Mouse (Mus musculus) liver, embryonic 16.5 days (tissue): ENCODE measurements around the gene Cntd1. TPM values are rescaled to one million over a fixed set of nuclear protein-coding genes. Genes with fewer than 3 reads are reported as not detected.

ENCODE experiments used
- ATAC-seq: fragments of 200-750 bp; cut with Nextera tagmentation; 2 replicates; pipeline ENCODE4 v1.8.0; 2017; ENCODE audit warnings: low read depth, mild to moderate bottlenecking, moderate number of reproducible peaks, moderate library complexity
- H3K27ac ChIP-seq: fragments of 300-500 bp; sonication (generic); 2 replicates; pipeline ENCODE4 v1.5.1; 2014; ENCODE audit warnings: mild to moderate bottlenecking, low read length
- H3K27me3 ChIP-seq: fragments of 300-500 bp; sonication (generic); 2 replicates; pipeline ENCODE4 v1.6.1; 2014; ENCODE audit warnings: low read depth, low read length, mixed read lengths; ENCODE audit not compliant: control insufficient read depth, insufficient read depth
- H3K36me3 ChIP-seq: fragments of 300-500 bp; sonication (generic); 2 replicates; pipeline ENCODE4 v1.6.1; 2014; ENCODE audit warnings: mild to moderate bottlenecking; ENCODE audit not compliant: control insufficient read depth, insufficient read depth
- H3K4me1 ChIP-seq: fragments of 300-500 bp; sonication (generic); 2 replicates; pipeline ENCODE4 v1.6.1; 2014; ENCODE audit warnings: low read depth, low read length, mixed read lengths; ENCODE audit not compliant: control insufficient read depth
- H3K4me2 ChIP-seq: fragments of 300-500 bp; sonication (generic); 2 replicates; pipeline ENCODE4 v1.6.1; 2014; ENCODE audit warnings: low read depth, low read length, mixed read lengths
- H3K4me3 ChIP-seq: fragments of 300-500 bp; sonication (generic); 2 replicates; pipeline ENCODE4 v1.5.1; 2014; ENCODE audit warnings: low read depth, mild to moderate bottlenecking, low read length
- H3K9ac ChIP-seq: fragments of 300-500 bp; sonication (generic); 2 replicates; pipeline ENCODE4 v1.6.1; 2014; ENCODE audit warnings: low read depth, low read length
- H3K9me3 ChIP-seq: fragments of 300-500 bp; sonication (generic); replicated peaks from 2 replicates; pipeline ENCODE4 v1.6.1; 2016; ENCODE audit warnings: low read length; ENCODE audit not compliant: control insufficient read depth
- WGBS: fragments of 180-500 bp; shearing (Covaris S2); extraction: QIAGEN DNeasy Blood & Tissue Kit; methylation state at CpG from one replicate; pipeline ENCODE4 v1.1.7; 2014; ENCODE audit not compliant: insufficient replicate concordance; 5-methylcytosine and 5-hydroxymethylcytosine counted together
- polyA plus RNA-seq: library from polyadenylated mRNA; unstranded; fragments of >200 nt; fragmentation: Nextera tagmentation; extraction: Ambion mirVana; gene quantifications from 2 replicates; pipeline ENCODE4 v1.2.1, GENCODE M21; 2015

Gene Cntd1
- polyA plus RNA-seq, 1 experiment from 2014 or later: 0.70 TPM

GRCm38 (mm10) chr11:101251031-101251430, 27.8 kb upstream of the Cntd1 start:
- Histone ChIP-seq H3K27me3 (peaks cover 25% of the 10 kb centered on the region), H3K36me3 (no peaks in the 10 kb centered on the region), H3K9me3 (no peaks in the 10 kb centered on the region), H3K4me1 (peaks cover 22% of the 10 kb centered on the region), H3K4me2 (no peak overlapping the region), H3K4me3 (no peak overlapping the region), H3K27ac (no peak overlapping the region), H3K9ac (no peak overlapping the region)
- ATAC-seq: no peak
- 50% methylated on average over 2 of the region's 2 CpGs for whole genome bisulfite sequencing

GRCm38 (mm10) chr11:101252941-101253340, 25.9 kb upstream of the Cntd1 start:
- Histone ChIP-seq H3K4me2 (peak overlapping the region; percentile 80), H3K27ac (peak overlapping the region; percentile 88), H3K4me1 (peaks cover 28% of the 10 kb centered on the region), H3K27me3 (peaks cover 6% of the 10 kb centered on the region), H3K9me3 (no peaks in the 10 kb centered on the region), H3K4me3 (peak overlapping the region; percentile 84), H3K36me3 (no peaks in the 10 kb centered on the region), H3K9ac (peak overlapping the region; percentile 92)
- no peak for ATAC-seq
- 8% methylated on average over 7 of the region's 7 CpGs for WGBS

- no peaks in the 10 kb centered on the region for H3K36me3 ChIP-seq
- no peaks in the 10 kb centered on the region for H3K27me3 ChIP-seq
- 0% methylated on average over 40 of the region's 40 CpGs for WGBS
- peak within 1 kb of the TSS; percentile 84 for H3K4me3 ChIP-seq
- peak within 1 kb of the TSS; percentile 80 for H3K4me2 ChIP-seq
- no peaks in the 10 kb centered on the region for H3K9me3 ChIP-seq
- H3K27ac ChIP-seq: peak within 1 kb of the TSS; percentile 88
- H3K4me1 ChIP-seq: peaks cover 36% of the 10 kb centered on the region
- ATAC-seq: peak; percentile 87
- peak within 1 kb of the TSS; percentile 92 for H3K9ac ChIP-seq
Measured at GRCm38 (mm10) chr11:101253613-101254389, 25.0 kb upstream of the Cntd1 start, which contains the start of gene Vps25. Gene Vps25, plus strand, starts transcription at chr11:101253707.

- H3K4me3 ChIP-seq: no peak overlapping the region
- ATAC-seq: no peak
- H3K27ac ChIP-seq: peak overlapping the region; percentile 45
- H3K9ac ChIP-seq: no peak overlapping the region
- peaks cover under 1% of the 10 kb centered on the region; the same call in 1 of the 2 replicates for H3K27me3 ChIP-seq
- H3K4me1 ChIP-seq: peaks cover 54% of the 10 kb centered on the region
- WGBS: 67% methylated on average over 13 of the region's 13 CpGs
- no peaks in the 10 kb centered on the region for H3K36me3 ChIP-seq
- no peak overlapping the region for H3K4me2 ChIP-seq
- no peaks in the 10 kb centered on the region for H3K9me3 ChIP-seq
Measured at GRCm38 (mm10) chr11:101255826-101256775, 22.7 kb upstream of the Cntd1 start.

GRCm38 (mm10) chr11:101259261-101259712, 19.5 kb upstream of the Cntd1 start:
- H3K4me3 ChIP-seq: peak overlapping the region; percentile 80
- H3K9ac ChIP-seq: peak overlapping the region; percentile 88
- H3K36me3 ChIP-seq: no peaks in the 10 kb centered on the region
- peaks cover 60% of the 10 kb centered on the region for H3K4me1 ChIP-seq
- peaks cover 30% of the 10 kb centered on the region for H3K27me3 ChIP-seq
- ATAC-seq: 0 out of 2 replicates have a peak, but pooled peaks have one; percentile 1
- 29% methylated on average over 6 of the region's 6 CpGs for WGBS
- peak overlapping the region; percentile 96 for H3K27ac ChIP-seq
- H3K9me3 ChIP-seq: no peaks in the 10 kb centered on the region
- peak overlapping the region; percentile 98 for H3K4me2 ChIP-seq

GRCm38 (mm10) chr11:101259948-101260825, 18.6 kb upstream of the Cntd1 start, which contains the start of gene Wnk4:
Gene Wnk4, plus strand, starts transcription at chr11:101260567.
- H3K9ac ChIP-seq: peak within 1 kb of the TSS; percentile 88
- H3K27me3 ChIP-seq: peaks cover 38% of the 10 kb centered on the region
- peak within 1 kb of the TSS; percentile 98 for H3K4me2 ChIP-seq
- WGBS: 1% methylated on average over 43 of the region's 43 CpGs
- peak within 1 kb of the TSS; percentile 96 for H3K27ac ChIP-seq
- H3K4me1 ChIP-seq: peaks cover 56% of the 10 kb centered on the region
- no peaks in the 10 kb centered on the region for H3K36me3 ChIP-seq
- no peaks in the 10 kb centered on the region for H3K9me3 ChIP-seq
- peak within 1 kb of the TSS; percentile 80 for H3K4me3 ChIP-seq
- ATAC-seq: peak; percentile 92

GRCm38 (mm10) chr11:101260826-101261380, 17.9 kb upstream of the Cntd1 start:
- no peaks in the 10 kb centered on the region for H3K9me3 ChIP-seq
- H3K4me3 ChIP-seq: peak overlapping the region; percentile 80
- no peak for ATAC-seq
- peak overlapping the region; percentile 98 for H3K4me2 ChIP-seq
- H3K27me3 ChIP-seq: peaks cover 45% of the 10 kb centered on the region
- H3K9ac ChIP-seq: peak overlapping the region; percentile 88
- H3K27ac ChIP-seq: peak overlapping the region; percentile 96
- under 1% methylated on average over 30 of the region's 30 CpGs for WGBS
- peaks cover 53% of the 10 kb centered on the region for H3K4me1 ChIP-seq
- no peaks in the 10 kb centered on the region for H3K36me3 ChIP-seq
